Mouse (Mus musculus): ENCODE results near the gene Magi1. TPM values are rescaled to one million over a fixed set of nuclear protein-coding genes. Genes with fewer than 3 reads are reported as not detected.

Gene Magi1
- total and polyA plus RNA-seq, 3 experiments: not detected

GRCm38 (mm10) chr6:94155996-94156395 is 127.7 kb downstream of the Magi1 start:
- no peak overlapping the region for H3K4me3 ChIP-seq (ENCODE audit: control insufficient read depth in 1 of 2, insufficient read depth in 1 of 2, low read depth in 2 of 2, low read length in 2 of 2)
- no peaks in the 10 kb centered on the region for H3K79me2 ChIP-seq (ENCODE audit: control insufficient read depth, insufficient read depth, low read length, poor library complexity)
- no peak for DNase-seq (ENCODE audit: low read depth, low spot score)
- no peaks in the 10 kb centered on the region for H3K27me3 ChIP-seq (ENCODE audit: control insufficient read depth in 1 of 2, insufficient read depth in 2 of 2, low read length in 2 of 2)
- no peaks in the 10 kb centered on the region for H3K9me3 ChIP-seq (replicated peaks; ENCODE audit: insufficient read depth, low read length)
- no peak overlapping the region for H3K9ac ChIP-seq (ENCODE audit: control insufficient read depth, low read depth, low read length, poor library complexity, severe bottlenecking)
- no peak for TF ChIP-seq ZKSCAN1 (IDR thresholded peaks at IDR 0.05; ENCODE audit: low read depth, low read length)
- TF ChIP-seq CHD1 (IDR thresholded peaks at IDR 0.05; ENCODE audit: low read depth, low read length): no peak
- TF ChIP-seq POLR2AphosphoS2 (IDR thresholded peaks at IDR 0.05; ENCODE audit: low read length): no peak
- no peak for TF ChIP-seq UBTF (IDR thresholded peaks at IDR 0.05; ENCODE audit: borderline replicate concordance, insufficient read depth, low read depth, low read length)
- no peak for TF ChIP-seq TBP (IDR thresholded peaks at IDR 0.05; ENCODE audit: low read depth, low read length)
- TF ChIP-seq MYB (IDR thresholded peaks at IDR 0.05; ENCODE audit: low read depth, low read length): no peak
- no peak for TF ChIP-seq MAZ (IDR thresholded peaks at IDR 0.05; ENCODE audit: low read depth, low read length)
- no peaks in the 10 kb centered on the region for H3K36me3 ChIP-seq (ENCODE audit: control insufficient read depth in 1 of 2, insufficient read depth in 2 of 2, low read length in 2 of 2)
- no peak overlapping the region for H3K27ac ChIP-seq (ENCODE audit: control insufficient read depth, low read depth, low read length)
- no peaks in the 10 kb centered on the region for H3K4me1 ChIP-seq (ENCODE audit: control insufficient read depth in 1 of 2, insufficient read depth in 2 of 2, low read length in 2 of 2)

DNA sequence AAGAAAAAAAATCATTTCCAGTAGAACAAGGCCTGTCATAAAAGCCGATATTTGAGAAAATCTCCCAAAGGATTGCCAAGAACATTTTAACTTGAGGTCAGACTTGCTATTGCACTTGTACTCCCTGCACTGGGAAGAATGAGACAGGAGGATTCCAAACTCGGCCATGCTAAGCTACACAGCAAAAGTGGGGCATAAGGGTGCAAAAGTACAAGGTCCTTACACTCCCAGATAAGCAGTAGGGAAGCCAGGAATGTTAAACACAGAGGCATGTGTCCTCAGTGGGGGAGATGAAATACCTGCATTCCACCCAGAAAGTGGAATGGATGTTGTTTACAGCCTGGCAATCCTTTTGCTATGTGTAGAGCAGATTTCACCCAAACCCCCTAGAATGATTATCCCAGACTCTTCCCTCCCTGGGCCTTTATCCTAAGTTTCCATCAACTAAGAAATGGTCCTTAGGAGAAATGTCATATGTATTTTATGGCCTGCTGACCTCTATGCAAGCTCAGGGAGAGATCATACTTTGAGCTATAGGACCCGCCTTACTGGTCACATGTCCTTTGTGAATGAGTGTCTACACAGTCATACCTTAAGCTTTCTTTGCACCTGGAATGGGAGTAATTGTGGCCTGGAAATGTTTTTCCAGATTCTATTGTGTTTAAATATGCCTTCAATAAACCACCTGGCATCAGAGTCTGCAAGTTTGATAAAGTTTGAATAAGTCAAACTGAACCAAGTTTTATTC is 128.7 kb downstream of the Magi1 start:
- DNase-seq (ENCODE audit: low read depth, low spot score): no peak
- H3K79me2 ChIP-seq (ENCODE audit: control insufficient read depth, insufficient read depth, low read length, poor library complexity): no peaks in the 10 kb centered on the region
- no peak overlapping the region for H3K9ac ChIP-seq (ENCODE audit: control insufficient read depth, low read depth, low read length, poor library complexity, severe bottlenecking)
- no peaks in the 10 kb centered on the region for H3K27me3 ChIP-seq (ENCODE audit: control insufficient read depth in 1 of 2, insufficient read depth in 2 of 2, low read length in 2 of 2)
- no peak overlapping the region for H3K4me3 ChIP-seq (ENCODE audit: control insufficient read depth in 1 of 2, insufficient read depth in 1 of 2, low read depth in 2 of 2, low read length in 2 of 2)
- TF ChIP-seq MXI1 (IDR thresholded peaks at IDR 0.05; ENCODE audit: low read depth, low read length) (no peak), ZKSCAN1 (IDR thresholded peaks at IDR 0.05; ENCODE audit: low read depth, low read length) (no peak), UBTF (IDR thresholded peaks at IDR 0.05; ENCODE audit: borderline replicate concordance, insufficient read depth, low read depth, low read length) (no peak), HCFC1 (IDR thresholded peaks at IDR 0.05; ENCODE audit: low read depth, low read length) (no peak), USF2 (IDR thresholded peaks at IDR 0.05; ENCODE audit: borderline replicate concordance in 1 of 2, insufficient read depth in 1 of 2, low read depth in 1 of 2, low read length in 2 of 2) (no peak), GATA1 (IDR thresholded peaks at IDR 0.05; ENCODE audit: low read depth, low read length) (no peak), TAL1 (IDR thresholded peaks at IDR 0.05; ENCODE audit: low read length) (no peak), MAZ (IDR thresholded peaks at IDR 0.05; ENCODE audit: low read depth, low read length) (no peak), RAD21 (IDR thresholded peaks at IDR 0.05; ENCODE audit: low read depth, low read length) (no peak), KAT2A (conservative IDR thresholded peaks at IDR 0.05; ENCODE audit: low read depth, low read length) (no peak), E2F4 (IDR thresholded peaks at IDR 0.05; ENCODE audit: borderline replicate concordance, low read depth, low read length) (no peak), ETS1 (IDR thresholded peaks at IDR 0.05; ENCODE audit: low read depth, low read length) (no peak), NRF1 (IDR thresholded peaks at IDR 0.05; ENCODE audit: insufficient read depth, low read depth, low read length, poor library complexity, severe bottlenecking) (no peak), ZNF384 (IDR thresholded peaks at IDR 0.05; ENCODE audit: low read depth, low read length) (no peak), MAX (IDR thresholded peaks at IDR 0.05; ENCODE audit: low read length) (no peak), SMC3 (IDR thresholded peaks at IDR 0.05; ENCODE audit: low read depth, low read length) (no peak), ZC3H11A (IDR thresholded peaks at IDR 0.05; ENCODE audit: low read depth, low read length) (no peak), POLR2AphosphoS2 (IDR thresholded peaks at IDR 0.05; ENCODE audit: low read length) (no peak), TCF12 (IDR thresholded peaks at IDR 0.05; ENCODE audit: low read depth, low read length) (no peak), POLR2A (IDR thresholded peaks at IDR 0.05; ENCODE audit: control insufficient read depth in 1 of 2, insufficient read depth in 1 of 2, low read depth in 1 of 2, low read length in 2 of 2, poor library complexity in 1 of 2) (no peak)
- no peaks in the 10 kb centered on the region for H3K4me1 ChIP-seq (ENCODE audit: control insufficient read depth in 1 of 2, insufficient read depth in 2 of 2, low read length in 2 of 2)
- H3K36me3 ChIP-seq (ENCODE audit: control insufficient read depth in 1 of 2, insufficient read depth in 2 of 2, low read length in 2 of 2): no peaks in the 10 kb centered on the region
- H3K9me3 ChIP-seq (replicated peaks; ENCODE audit: insufficient read depth, low read length): no peaks in the 10 kb centered on the region
- no peak overlapping the region for H3K27ac ChIP-seq (ENCODE audit: control insufficient read depth, low read depth, low read length)

Measured in MEL (cell line).